Mouse (Mus musculus): ENCODE data around the gene Mpzl1.
A peak's percentile ranks its signal among the peaks of the same experiment; 100 is the strongest.
"Not testable (repeated sequence)": the region's sequence is repeated elsewhere in the genome, so short reads cannot be mapped to it uniquely, and the experiment has no call there.

The Mpzl1 gene

GRCm38 (mm10) chr1:165634151-165634884 lies at the start of gene Mpzl1:
TSS of gene Mpzl1 (minus strand) at chr1:165634538.
- peak; percentile 99 for DNase-seq (ENCODE audit: low spot score)

- peak; percentile 43 for DNase-seq (ENCODE audit: low spot score)
These were observed 47.9 kb upstream of the Mpzl1 start for GRCm38 (mm10) chr1:165682056-165682853.

DNA sequence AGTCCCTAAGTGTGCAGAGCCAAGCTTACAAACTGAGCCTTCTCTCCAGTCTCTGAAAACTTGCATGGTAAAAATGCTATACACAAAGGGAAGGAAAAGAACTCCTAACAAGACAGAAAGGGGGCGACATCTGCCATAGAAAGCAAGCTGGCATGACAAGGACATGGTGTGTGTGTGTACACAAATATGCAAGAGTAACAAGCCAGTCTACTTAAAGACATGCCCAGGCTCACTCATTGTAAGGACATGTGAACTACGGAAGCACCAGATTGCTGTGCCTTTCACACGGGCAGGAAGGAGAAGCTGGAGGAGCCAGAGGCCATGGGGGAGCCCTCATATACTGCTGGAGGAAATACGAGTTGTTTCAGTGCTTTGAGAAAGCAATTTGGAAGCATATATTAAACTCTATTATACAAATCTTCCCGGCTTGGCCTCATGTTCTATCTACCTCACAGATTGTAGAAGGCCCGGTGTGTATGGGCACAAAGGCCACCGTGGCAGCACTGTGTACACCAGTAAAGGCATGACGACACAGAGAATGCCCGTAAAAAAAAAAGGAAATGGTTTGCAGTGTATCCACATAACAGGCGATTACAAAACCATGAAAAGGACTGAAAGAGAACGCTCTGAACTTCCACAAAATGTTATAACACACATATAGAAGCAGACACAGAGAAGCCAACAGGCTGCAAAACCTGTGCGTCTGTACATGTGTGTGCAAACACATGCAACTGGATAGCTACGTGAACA lies 46.9 kb upstream of the Mpzl1 start:
- DNase-seq (ENCODE audit: low spot score): peak; percentile 36

DNA sequence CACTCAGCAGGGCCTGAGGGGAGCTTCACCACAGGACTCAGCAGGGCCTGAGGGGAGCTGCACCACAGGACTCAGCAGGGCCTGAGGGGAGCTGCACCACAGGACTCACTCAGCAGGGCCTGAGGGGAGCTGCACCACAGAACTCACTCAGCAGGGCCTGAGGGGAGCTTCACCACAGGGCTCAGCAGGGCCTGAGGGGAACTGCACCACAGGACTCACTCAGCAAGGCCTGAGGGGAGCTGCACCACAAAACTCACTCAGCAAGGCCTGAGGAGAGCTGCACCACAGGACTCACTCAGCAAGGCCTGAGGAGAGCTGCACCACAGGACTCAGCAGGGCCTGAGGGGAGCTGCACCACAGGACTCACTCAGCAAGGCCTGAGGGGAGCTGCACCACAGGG lies 45.7 kb upstream of the Mpzl1 start:
- not testable (repeated sequence) for DNase-seq (ENCODE audit: low spot score)

DNA sequence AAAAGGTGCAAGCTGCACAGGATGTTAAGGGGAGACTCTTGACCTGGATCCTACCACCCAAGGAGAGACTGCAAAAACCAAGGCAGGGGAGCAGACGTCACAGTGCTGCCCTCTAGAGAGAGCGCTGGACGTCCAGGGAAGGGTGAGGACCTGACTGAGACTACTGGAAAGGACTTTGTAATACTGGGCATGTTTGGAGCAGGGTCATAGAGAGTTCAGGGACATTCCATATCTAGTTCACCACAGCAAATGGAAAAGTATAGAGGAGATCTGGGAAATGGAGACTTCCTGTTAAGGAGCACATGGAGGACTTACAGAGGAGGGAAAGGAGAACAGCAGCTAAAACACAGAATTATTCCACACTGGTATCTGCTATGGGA lies 45.3 kb upstream of the Mpzl1 start:
- no peak for DNase-seq (ENCODE audit: low spot score)

GRCm38 (mm10) chr1:165678861-165679617 lies 44.7 kb upstream of the Mpzl1 start:
- no peak for DNase-seq (ENCODE audit: low spot score)

- DNase-seq (ENCODE audit: low spot score): no peak
These were observed 43.2 kb upstream of the Mpzl1 start for GRCm38 (mm10) chr1:165677558-165677957.

GRCm38 (mm10) chr1:165676993-165677392 lies 42.7 kb upstream of the Mpzl1 start:
- DNase-seq (ENCODE audit: low spot score): no peak

GRCm38 (mm10) chr1:165675167-165675566 lies 40.8 kb upstream of the Mpzl1 start:
- DNase-seq (ENCODE audit: low spot score): no peak

DNA sequence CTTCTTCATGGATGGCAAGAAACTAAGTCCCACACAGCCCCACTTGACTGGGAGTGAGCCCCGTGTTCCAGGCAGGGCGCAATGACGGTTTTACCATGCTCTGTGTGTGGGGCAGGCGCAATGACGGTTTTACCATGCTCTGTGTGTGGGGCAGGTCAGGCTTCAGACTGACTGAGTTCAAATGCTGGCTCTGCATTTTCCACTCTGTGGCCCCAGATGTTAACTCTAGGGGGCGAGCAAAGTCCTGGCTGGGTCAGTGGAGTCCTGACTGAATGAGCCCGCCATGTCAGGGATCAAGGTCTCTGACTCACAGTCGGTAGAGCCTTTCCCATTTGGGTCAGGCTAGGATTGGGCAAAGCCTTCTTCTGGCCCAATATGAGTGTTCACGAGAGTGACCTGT lies 38.0 kb upstream of the Mpzl1 start:
- DNase-seq (ENCODE audit: low spot score): no peak

GRCm38 (mm10) chr1:165670056-165670455 lies 35.7 kb upstream of the Mpzl1 start:
- no peak for DNase-seq (ENCODE audit: low spot score)

- DNase-seq (ENCODE audit: low spot score): no peak
These were observed 34.6 kb upstream of the Mpzl1 start for GRCm38 (mm10) chr1:165668904-165669303.

DNA sequence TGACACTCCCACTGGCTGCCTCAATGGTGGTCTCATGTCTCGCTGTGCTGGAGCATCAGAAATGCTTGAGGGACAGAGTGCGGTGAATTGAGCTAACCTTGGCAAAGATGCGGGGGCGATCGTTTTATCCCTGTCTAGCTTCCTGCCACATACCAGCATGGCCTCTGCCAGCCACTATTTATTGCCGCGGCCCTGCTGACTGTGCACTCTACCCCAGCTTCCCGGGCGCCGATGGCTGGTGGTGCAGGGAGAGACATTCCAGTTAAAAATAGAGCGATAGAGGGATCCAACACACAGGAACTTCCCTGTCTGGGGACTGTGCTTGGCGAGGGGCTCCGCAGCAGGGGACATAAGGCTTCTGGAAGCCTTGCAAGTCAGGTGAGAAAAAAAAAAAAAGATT lies 33.0 kb upstream of the Mpzl1 start:
- DNase-seq (ENCODE audit: low spot score): no peak

DNA sequence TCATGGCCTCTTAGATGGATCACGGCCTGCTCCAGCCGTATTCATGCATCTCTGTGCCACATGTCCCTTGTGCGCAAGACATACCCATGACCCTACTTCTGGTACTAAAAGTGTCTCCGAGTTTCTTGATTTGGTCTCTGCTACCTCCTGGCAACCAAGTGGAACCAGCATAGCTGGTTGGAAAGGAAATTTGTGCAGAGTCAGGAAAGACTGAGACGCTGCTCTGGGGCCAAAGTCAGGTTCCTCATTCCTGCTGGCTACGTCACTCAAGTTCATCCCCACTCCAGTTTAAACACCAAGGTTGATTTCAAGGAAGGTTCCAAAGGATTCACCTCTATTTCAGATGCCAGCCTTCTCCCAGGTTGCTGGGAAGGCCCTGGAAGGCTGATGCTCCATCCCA lies 32.6 kb upstream of the Mpzl1 start:
- DNase-seq (ENCODE audit: low spot score): no peak

DNA sequence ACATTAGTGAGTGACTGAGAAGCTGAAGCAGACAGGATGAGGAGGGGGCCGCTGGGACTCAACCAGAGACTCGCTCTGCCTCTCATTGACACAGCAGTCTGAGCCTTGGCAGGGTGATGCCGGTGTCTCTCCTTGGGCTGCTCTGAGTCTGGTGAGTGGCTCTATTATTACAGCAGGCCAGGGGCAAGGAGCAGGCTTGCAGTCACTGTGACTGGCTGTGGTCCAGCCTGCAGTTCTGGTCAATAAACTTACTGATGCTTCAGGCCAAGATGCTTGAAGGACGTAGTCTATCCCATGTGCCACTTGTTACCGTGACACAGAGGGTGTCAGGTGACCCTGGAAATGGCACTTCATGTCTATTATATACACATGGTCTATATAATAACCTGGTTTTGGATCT lies 31.4 kb upstream of the Mpzl1 start:
- no peak for DNase-seq (ENCODE audit: low spot score)

- DNase-seq (ENCODE audit: low spot score): no peak
These were observed 28.9 kb upstream of the Mpzl1 start for GRCm38 (mm10) chr1:165663277-165663676.

DNA sequence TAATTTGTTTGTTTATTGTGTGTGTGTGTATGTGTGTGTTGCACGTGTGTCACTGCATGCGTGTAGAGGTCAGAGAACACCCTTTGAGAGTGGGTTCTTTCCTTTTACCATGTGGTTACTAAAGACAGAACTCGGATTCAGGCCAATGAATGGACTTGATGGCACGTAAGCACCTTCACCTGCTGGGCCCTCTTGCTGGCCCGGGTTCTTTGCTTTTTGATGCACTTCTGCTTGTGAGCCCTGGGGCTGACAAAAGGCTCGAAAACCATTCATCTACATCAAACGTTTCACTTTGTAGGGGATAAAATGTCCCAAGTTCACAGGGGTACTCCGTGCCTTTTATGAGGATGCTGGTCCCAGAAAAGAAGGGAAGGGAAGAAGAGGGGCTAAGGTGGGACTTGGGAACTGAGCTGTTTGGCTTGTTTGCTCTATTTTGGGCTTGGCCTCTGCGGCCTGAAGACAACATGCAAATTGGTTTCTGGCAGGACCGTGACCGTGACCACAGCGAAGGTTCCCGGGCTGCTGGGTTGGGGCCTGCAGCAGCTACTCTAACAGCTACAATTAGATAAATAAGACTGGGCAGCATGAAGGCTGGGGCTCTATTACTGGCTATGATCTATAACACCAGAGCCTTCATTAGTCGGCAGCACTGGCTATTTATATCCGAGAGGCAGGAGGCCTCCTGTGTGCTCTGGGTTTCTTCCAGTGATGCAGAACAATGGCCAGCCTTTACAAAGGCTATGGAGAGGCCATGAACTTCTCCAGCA lies 28.3 kb upstream of the Mpzl1 start:
- DNase-seq (ENCODE audit: low spot score): no peak

- no peak for DNase-seq (ENCODE audit: low spot score)
These were observed 27.4 kb upstream of the Mpzl1 start for GRCm38 (mm10) chr1:165661725-165662124.

GRCm38 (mm10) chr1:165661191-165661590 lies 26.9 kb upstream of the Mpzl1 start:
- DNase-seq (ENCODE audit: low spot score): no peak

GRCm38 (mm10) chr1:165660774-165661173 lies 26.4 kb upstream of the Mpzl1 start:
- peak; percentile 69 for DNase-seq (ENCODE audit: low spot score)

DNA sequence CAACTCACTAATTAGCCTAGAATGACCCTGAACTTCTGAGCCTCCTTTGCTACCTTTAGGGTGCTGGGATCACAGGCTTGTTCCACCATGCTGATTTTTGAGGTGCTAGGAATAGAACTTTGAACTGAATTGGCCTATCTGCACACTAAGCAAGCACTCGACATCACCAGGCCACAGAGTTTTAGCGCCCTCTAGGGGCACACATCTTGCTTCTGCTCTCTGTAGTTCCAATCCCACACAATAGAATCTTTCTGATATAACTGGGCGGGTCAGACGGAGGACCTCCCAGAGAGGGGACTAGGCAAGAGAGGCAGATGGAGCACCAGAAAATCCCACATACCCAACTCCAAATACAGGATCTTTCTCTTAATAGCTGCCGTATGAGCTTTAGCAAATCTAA lies 24.3 kb upstream of the Mpzl1 start:
- DNase-seq (ENCODE audit: low spot score): peak; percentile 82

Data from lung, postnatal 25 days (tissue).